Mouse (Mus musculus) bone marrow, adult 2 months (tissue): ENCODE results near the gene Mrps35.

ENCODE experiments used
- CTCF ChIP-seq: fragments of 200-500 bp; IDR thresholded peaks from 2 replicates; pipeline ENCODE4 v1.5.1; 2011; ENCODE audit warnings: low read length, control low read depth; ENCODE audit not compliant: control insufficient read depth, insufficient read depth
- POLR2A ChIP-seq: fragments of 200-500 bp; IDR thresholded peaks from 2 replicates; pipeline ENCODE4 v1.6.1; 2011; ENCODE audit warnings: low read depth, mild to moderate bottlenecking, control low read depth, low read length, borderline replicate concordance; ENCODE audit not compliant: control insufficient read depth

DNA sequence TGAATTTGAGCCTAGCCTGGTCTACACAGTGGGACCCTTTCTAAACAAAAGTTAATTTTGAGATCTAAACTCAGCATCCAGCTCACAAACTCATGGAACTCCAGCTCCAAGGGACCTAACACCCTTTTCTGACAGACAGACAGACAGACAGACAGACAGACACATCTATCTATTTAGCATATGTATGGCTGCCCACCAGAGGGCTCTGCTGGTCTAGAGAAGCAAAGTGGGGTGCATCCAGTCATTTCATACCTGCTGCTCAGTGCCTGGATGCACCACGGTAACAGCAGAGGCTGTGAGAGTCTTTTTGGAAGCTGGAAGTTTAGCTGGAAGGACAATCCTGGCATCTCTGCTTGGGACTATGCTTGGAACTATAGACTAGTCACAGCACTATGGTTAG is 29.0 kb upstream of the Mrps35 start:
- TF ChIP-seq CTCF (no peak), POLR2A (no peak)
